Mouse (Mus musculus): ENCODE measurements around the gene Klk8.

Klk8 gene

GRCm38 (mm10) chr7:43791591-43791990 lies 5.8 kb upstream of the Klk8 start, which contains the start of gene Klk9:
Klk9 (plus strand) TSS chr7:43791891.
- DNase-seq (ENCODE audit: low spot score in 2 of 2), result no peak

GRCm38 (mm10) chr7:43796355-43796754 lies 1.0 kb upstream of the Klk8 start:
- no peak for DNase-seq (ENCODE audit: low spot score in 2 of 2)

- DNase-seq (ENCODE audit: low spot score in 2 of 2), result no peak
Observed at GRCm38 (mm10) chr7:43797844-43798462, 576 bp downstream of the Klk8 start.

GRCm38 (mm10) chr7:43799876-43800275 lies 2.5 kb downstream of the Klk8 start:
- no peak for DNase-seq (ENCODE audit: low spot score in 2 of 2)

GRCm38 (mm10) chr7:43810994-43811393 lies 13.6 kb downstream of the Klk8 start, which contains the start of gene Klk7:
Klk7 (plus strand) TSS chr7:43811294.
- DNase-seq (ENCODE audit: low spot score in 2 of 2), result no peak

- DNase-seq (ENCODE audit: low spot score in 2 of 2), result no peak
Observed at GRCm38 (mm10) chr7:43815211-43815610, 17.8 kb downstream of the Klk8 start.

GRCm38 (mm10) chr7:43816746-43817145 lies 19.4 kb downstream of the Klk8 start:
- no peak for DNase-seq (ENCODE audit: low spot score in 2 of 2)

- DNase-seq (ENCODE audit: low spot score in 2 of 2), result no peak
Observed at GRCm38 (mm10) chr7:43821581-43821980, 24.2 kb downstream of the Klk8 start.

- DNase-seq (ENCODE audit: low spot score in 2 of 2), result no peak
Observed at GRCm38 (mm10) chr7:43824199-43824598, 26.8 kb downstream of the Klk8 start, which contains the start of gene Klk6. Klk6 (plus strand) TSS chr7:43824499.

- no peak for DNase-seq (ENCODE audit: low spot score in 2 of 2)
Observed at GRCm38 (mm10) chr7:43826056-43826455, 28.7 kb downstream of the Klk8 start.

GRCm38 (mm10) chr7:43827706-43828105 lies 30.3 kb downstream of the Klk8 start:
- DNase-seq (ENCODE audit: low spot score in 2 of 2), result no peak

GRCm38 (mm10) chr7:43829006-43829405 lies 31.6 kb downstream of the Klk8 start:
- DNase-seq (ENCODE audit: low spot score in 2 of 2), result no peak

- no peak for DNase-seq (ENCODE audit: low spot score in 2 of 2)
Observed at GRCm38 (mm10) chr7:43841701-43842100, 44.3 kb downstream of the Klk8 start, which contains the start of gene Klk5. Klk5 (plus strand) TSS chr7:43841971.

GRCm38 (mm10) chr7:43843801-43844200 lies 46.4 kb downstream of the Klk8 start:
- no peak for DNase-seq (ENCODE audit: low spot score in 2 of 2)

- DNase-seq (ENCODE audit: low spot score in 2 of 2), result no peak
Observed at GRCm38 (mm10) chr7:43851616-43852015, 54.2 kb downstream of the Klk8 start.

All from frontal cortex, postnatal 36 days (tissue).